Mouse (Mus musculus) layer of hippocampus, adult 9-10 months (tissue): ENCODE data around the gene Urb2.
"Not testable (repeated sequence)": the region's sequence is repeated elsewhere in the genome, so short reads cannot be mapped to it uniquely, and the experiment has no call there.

Experiments used
- DNase-seq: peaks from one replicate; pipeline ENCODE4 v3.0.0; 2022; ENCODE audit warnings: low spot score

The Urb2 gene

DNA sequence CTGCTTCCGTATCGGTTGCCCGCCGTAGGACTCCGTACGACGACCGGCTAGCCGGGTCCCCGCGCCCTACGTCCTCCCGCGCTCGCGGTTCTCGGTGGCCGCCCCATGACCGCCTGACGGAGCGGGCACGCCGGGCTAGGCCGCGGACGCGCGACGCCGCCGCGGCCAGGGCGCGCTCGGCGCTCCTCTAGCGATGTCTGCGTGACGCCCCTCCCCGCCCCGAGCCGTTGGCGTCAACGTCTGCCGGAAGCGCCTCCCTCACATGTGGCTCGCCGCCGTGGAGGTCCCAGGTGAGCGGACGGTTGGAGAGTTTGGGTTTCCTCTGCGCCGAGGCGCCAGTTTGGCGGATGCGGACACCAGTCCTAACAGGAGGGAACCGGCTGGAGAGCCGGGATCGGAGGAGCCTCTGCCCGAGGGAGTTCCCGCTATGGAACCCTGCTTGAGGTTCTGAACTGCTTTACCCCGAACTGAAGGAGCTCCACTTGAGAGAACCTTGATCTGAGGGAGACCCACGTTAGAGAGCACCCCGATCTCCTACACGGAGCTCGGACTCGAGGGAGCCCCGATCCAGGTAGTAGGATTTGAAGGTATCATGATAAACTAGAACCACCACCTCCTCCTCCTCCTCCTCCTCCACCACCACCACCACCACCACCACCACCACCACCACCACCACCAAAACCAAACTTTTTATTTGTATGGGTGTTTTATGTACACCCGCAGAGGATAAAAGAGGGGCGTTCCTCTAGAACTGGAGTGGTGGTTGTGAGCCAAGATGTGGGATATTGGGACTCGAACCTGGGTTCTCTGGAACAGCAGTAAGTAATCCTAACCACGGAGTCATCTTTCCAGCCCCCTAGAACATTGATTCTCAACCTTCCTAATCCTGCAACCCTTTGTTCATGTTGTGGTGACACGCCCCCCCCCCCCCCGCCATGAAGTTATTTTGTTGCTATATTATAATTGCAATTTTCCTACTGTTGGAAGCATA is at the start of gene Urb2, which contains the start of gene Taf5l:
TSS of gene Urb2 (plus strand) at position 272 of the 991 bp plus-strand sequence.
TSS of gene Taf5l (minus strand) at position 161 of the 991 bp plus-strand sequence.
- peak; percentile 51 for DNase-seq

DNA sequence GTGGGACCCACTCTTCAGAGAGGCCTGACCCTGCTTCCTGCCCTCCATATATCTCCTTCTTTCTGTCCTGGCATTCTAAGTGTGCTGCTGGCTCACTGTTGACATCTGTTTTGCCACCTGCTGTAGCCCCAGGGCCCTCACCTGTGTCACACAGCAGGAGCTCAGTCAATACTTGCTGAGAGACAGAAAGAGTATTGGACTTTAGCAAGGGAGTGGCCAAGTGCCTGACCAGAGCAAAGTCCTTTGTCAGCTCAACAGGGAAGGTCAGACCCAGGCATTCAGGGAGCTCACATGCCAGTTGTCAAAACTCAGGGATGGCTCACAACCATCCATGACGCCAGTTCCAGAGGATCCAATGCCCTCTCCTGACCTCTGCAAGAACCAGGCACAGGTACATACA is 47.8 kb upstream of the Urb2 start:
- no peak for DNase-seq

DNA sequence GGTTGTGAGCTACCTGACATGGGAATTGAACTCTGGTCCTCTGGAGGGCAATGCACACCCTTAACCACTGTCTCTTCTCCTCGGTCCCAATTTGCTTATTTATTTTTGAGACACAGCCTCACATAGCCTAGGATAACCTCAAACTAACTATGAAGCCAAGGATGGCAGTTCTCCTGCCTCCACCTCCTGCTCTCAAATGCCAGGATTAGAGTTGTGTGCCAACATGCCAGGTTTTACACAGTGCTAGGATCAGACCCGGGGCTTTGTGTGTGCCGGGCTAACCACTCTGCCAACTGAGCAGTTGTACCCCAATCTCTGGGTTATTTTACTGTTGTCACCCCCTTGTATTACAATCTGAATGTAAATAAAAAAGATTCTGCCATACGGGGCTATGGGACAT is 43.8 kb upstream of the Urb2 start:
- DNase-seq = no peak

GRCm38 (mm10) chr8:123978166-123978838 is 43.0 kb upstream of the Urb2 start:
- DNase-seq = no peak

GRCm38 (mm10) chr8:123978926-123979325 is 42.4 kb upstream of the Urb2 start:
- no peak for DNase-seq

DNA sequence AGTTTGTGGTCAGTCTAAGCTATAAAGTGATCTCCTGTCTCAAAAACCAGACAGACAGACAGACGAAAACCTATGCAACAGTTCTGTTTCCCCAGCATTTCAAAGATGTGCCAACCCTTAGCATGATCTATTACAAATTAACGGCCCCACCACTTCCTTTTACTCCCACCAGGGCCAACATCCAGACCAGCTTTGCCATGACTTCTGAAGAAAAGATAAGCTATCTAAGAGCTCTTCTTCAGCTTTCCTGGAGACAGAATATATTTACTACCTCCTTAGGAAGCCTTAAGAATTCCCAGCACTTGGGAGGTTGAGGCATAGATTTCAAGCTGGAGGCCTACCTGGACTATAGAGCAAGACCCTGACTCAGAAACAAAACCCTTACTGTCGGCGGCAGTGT is 41.1 kb upstream of the Urb2 start:
- DNase-seq = no peak

- peak; percentile 37 for DNase-seq
These were observed 39.6 kb upstream of the Urb2 start for GRCm38 (mm10) chr8:123981674-123982073.

DNA sequence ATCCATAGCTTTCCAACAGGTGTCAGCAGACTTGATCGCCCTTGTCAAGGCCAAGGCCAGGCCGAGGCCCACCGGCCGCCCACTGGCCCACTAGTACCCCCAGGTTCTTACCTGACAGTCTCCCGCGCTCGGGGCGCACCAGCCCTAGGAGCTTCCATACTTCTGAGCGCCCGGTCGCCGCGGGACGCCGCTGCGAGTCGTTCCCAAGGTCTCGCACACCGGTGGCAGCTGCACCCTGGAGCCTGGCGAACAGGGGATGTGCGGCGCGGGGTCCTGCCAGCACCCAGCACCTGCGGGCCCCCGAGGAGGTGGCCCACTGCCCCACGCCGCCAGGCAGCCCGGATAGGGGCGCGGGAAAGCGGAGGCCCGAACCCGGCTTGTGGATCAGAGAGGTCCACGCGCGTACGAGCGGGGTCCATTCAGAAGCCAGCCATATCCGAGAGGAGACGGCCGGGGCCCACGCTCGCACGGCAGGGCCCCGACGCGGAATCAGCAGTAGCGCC is 39.0 kb upstream of the Urb2 start:
- DNase-seq = no peak

DNA sequence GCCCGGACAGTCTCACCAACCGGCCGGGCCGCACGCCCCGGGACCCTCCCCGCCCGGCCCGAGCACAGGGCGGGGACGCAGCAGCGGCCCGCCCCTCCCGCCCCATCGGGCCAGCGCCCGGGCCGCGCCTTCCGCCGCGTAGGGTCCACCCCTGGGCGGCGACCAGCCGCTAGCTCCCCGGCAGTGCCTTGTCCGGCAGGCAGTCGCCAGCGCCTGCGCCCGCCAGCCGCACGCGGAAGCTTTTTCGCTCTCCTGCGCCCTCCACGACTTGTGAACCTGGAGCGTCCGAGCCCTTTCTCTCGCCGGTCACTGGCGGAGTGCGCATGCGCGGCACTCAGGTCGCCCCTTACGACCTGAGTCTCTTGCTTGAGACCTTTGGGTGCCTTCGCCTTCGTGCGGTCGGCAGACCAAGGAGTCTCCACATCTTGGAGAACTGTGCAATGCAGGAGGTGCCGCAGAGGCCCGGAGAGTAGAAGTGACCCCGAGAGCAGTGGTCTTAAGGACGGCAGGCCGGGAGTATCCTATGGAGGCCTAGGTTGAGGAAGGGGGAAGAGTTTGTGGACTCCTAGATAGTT is 38.4 kb upstream of the Urb2 start, which contains the start of gene Abcb10:
TSS of gene Abcb10 (minus strand) at position 297 of the 575 bp plus-strand sequence.
- peak; percentile 55 for DNase-seq

GRCm38 (mm10) chr8:123988605-123989038 is 32.7 kb upstream of the Urb2 start:
- DNase-seq = no peak

GRCm38 (mm10) chr8:123989128-123989527 is 32.2 kb upstream of the Urb2 start:
- DNase-seq = no peak

- DNase-seq = no peak
These were observed 30.8 kb upstream of the Urb2 start for GRCm38 (mm10) chr8:123990277-123991049.

GRCm38 (mm10) chr8:123992587-123992986 is 28.7 kb upstream of the Urb2 start:
- DNase-seq = no peak

GRCm38 (mm10) chr8:123993597-123993996 is 27.7 kb upstream of the Urb2 start:
- no peak for DNase-seq

DNA sequence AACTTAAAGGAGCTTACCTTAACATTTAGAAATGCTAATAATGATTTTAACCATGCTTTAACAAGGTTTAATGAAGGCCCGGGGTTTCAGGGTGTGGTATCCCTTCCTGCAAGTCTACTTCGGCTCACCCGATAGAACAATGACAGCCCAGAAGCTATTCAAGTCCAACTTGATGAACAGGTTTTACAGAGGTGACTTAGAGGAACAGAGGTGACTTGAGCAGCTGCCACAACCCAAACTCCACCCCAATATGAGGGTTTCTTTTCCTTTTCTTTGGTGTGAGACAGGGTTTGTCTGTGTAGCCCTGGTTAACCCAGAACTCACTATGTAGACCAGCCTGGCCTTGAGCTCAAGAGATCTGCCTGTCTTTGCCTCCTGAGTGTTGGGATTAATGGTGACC is 27.3 kb upstream of the Urb2 start:
- DNase-seq = no peak

DNA sequence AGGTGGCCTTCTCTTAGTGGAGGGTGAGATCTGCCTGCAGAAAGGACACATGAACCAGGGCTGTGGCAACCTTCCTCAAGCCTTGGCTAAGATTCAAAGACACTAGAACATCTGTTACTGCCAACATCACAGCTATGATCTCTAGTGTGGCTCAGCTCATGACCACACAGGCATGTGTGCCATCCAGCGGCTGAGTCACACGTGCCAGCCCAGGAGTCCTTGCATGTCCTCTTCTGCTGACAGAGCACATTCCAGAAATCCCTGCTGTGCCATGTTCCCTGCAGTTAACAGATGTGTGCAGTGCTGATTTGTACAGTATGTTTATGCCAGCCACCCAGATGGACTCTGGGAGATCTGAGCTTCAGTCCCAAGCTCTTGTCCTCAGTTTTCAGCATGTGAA is 21.7 kb upstream of the Urb2 start:
- no peak for DNase-seq

DNA sequence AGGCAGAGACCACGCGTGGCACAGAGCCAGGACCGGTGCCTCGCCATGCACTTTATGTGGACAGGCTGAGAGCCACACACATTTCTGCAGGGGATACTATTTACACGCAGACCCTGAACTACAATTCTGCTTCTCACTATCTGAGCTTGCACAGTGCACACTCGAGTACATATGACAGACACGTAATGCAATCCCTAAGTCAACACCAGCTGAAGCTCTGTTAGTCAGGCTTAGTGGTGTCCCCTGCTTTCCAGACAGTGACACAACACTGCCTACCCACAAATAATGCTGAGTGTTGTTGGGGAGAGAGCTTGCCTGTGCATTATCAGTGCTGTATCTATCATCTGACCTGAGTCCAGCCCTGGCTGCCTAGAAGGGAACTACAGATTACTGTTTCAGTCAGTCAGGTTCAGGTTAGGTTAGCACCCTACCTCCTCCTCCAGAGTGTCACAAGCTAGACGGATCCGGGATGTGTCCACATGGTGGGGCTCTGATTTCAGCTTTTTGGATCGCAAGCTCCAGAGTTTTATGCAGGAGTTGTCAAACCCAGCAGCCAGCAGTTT is 18.7 kb upstream of the Urb2 start:
- no peak for DNase-seq

DNA sequence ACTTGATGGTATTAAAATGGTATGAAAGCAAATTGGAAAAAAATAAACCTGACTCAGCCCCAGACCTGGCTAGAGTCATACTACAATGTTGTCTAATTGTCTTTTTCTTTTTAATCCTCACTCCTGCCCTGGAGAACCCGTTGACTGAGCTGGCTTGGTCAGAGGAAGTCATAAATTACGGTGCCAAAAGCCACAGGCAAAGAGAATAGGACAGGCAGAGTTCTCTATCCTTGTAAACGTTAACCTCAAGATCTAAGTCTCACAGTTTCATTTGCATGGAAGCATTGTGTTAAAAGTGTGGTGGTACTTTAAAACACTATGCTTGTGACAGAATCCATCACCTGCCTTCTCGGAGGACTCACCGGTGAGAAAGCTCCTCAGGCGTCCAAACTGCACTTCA is 13.5 kb upstream of the Urb2 start:
- no peak for DNase-seq

GRCm38 (mm10) chr8:124011580-124011979 is 9.7 kb upstream of the Urb2 start:
- DNase-seq = no peak

DNA sequence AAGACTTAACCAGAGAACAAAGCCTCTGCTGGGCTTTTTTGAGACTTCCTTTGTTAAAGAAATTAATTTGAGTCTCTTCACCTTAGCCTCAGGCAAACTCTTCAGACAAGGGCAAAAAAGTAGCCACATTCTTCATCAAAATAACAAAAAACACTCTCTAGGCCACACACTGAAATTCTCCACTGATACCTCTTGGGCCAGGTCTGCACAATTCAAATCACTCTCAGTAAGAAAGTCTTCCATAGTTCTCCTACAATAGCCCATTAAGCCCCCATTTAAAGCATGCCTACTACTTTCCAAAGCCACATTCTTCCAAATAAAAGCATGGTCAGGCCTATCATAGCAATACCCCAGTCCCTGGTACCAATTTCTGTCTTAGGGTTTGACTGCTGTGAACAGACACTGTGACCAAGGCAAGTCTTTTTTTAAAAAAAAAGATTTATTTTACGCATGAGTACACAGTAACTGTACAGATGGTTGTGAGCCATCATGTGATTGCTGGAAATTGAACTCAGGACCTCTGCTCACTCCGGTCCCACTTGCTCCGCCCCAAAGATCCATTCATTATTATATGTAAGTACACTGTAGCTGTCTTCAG is 9.2 kb upstream of the Urb2 start:
- no peak for DNase-seq

GRCm38 (mm10) chr8:124014299-124014698 is 7.0 kb upstream of the Urb2 start:
- not testable (repeated sequence) for DNase-seq
